Mouse (Mus musculus): ENCODE results near the gene Cited4. TPM values are rescaled to one million over a fixed set of nuclear protein-coding genes. Genes with fewer than 3 reads are reported as not detected.
A peak's percentile ranks its signal among the peaks of the same experiment; 100 is the strongest.

Cited4 gene
- polyA plus RNA-seq, 1 experiment from 2014 or later = 29.8 TPM

GRCm38 (mm10) chr4:120671046-120671445 is 4.7 kb downstream of the Cited4 start:
- Histone ChIP-seq H3K36me3 (ENCODE audit: control insufficient read depth, insufficient read depth, low read length) (no peaks in the 10 kb centered on the region), H3K9ac (ENCODE audit: low read length) (no peak overlapping the region), H3K27me3 (ENCODE audit: control insufficient read depth, insufficient read depth, low read length) (no peaks in the 10 kb centered on the region), H3K4me1 (replicated peaks; ENCODE audit: control insufficient read depth, insufficient read depth) (no peaks in the 10 kb centered on the region), H3K27ac (replicated peaks) (no peak overlapping the region), H3K9me3 (ENCODE audit: control insufficient read depth, low read length) (no peaks in the 10 kb centered on the region), H3K4me3 (ENCODE audit: low read depth, low read length) (no peak overlapping the region), H3K4me2 (replicated peaks; ENCODE audit: low read depth) (no peak overlapping the region)
- ATAC-seq (ENCODE audit: low FRiP score, low TSS enrichment) (no peak), DNase-seq (ENCODE audit: low spot score) (no peak)
- 57% methylated on average over 12 of the region's 12 CpGs for WGBS
- TF ChIP-seq CTCF (IDR thresholded peaks at IDR 0.05; ENCODE audit: low read depth) (no peak), EP300 (optimal IDR thresholded peaks at IDR 0.05) (no peak)

- DNase-seq (ENCODE audit: low spot score) (no peak), ATAC-seq (ENCODE audit: low FRiP score, low TSS enrichment) (no peak)
- 82% methylated on average over 3 of the region's 3 CpGs for WGBS
- Histone ChIP-seq H3K36me3 (ENCODE audit: control insufficient read depth, insufficient read depth, low read length) (no peaks in the 10 kb centered on the region), H3K27me3 (ENCODE audit: control insufficient read depth, insufficient read depth, low read length) (no peaks in the 10 kb centered on the region), H3K4me1 (replicated peaks; ENCODE audit: control insufficient read depth, insufficient read depth) (no peaks in the 10 kb centered on the region), H3K9me3 (ENCODE audit: control insufficient read depth, low read length) (no peaks in the 10 kb centered on the region), H3K4me2 (replicated peaks; ENCODE audit: low read depth) (no peak overlapping the region), H3K4me3 (ENCODE audit: low read depth, low read length) (no peak overlapping the region), H3K9ac (ENCODE audit: low read length) (no peak overlapping the region), H3K27ac (replicated peaks) (no peak overlapping the region)
- TF ChIP-seq CTCF (IDR thresholded peaks at IDR 0.05; ENCODE audit: low read depth) (no peak), EP300 (optimal IDR thresholded peaks at IDR 0.05) (no peak)
Measured at GRCm38 (mm10) chr4:120673606-120674005, 7.2 kb downstream of the Cited4 start.

GRCm38 (mm10) chr4:120674775-120675451 is 8.5 kb downstream of the Cited4 start:
- H3K9me3 ChIP-seq (ENCODE audit: control insufficient read depth, low read length) = no peaks in the 10 kb centered on the region
- no peak overlapping the region for H3K27ac ChIP-seq (replicated peaks)
- WGBS = 66% methylated on average over 8 of the region's 8 CpGs
- H3K27me3 ChIP-seq (ENCODE audit: control insufficient read depth, insufficient read depth, low read length) = no peaks in the 10 kb centered on the region
- no peaks in the 10 kb centered on the region for H3K36me3 ChIP-seq (ENCODE audit: control insufficient read depth, insufficient read depth, low read length)
- H3K4me2 ChIP-seq (replicated peaks; ENCODE audit: low read depth) = no peak overlapping the region
- no peak overlapping the region for H3K4me3 ChIP-seq (ENCODE audit: low read depth, low read length)
- no peaks in the 10 kb centered on the region for H3K4me1 ChIP-seq (replicated peaks; ENCODE audit: control insufficient read depth, insufficient read depth)
- DNase-seq (ENCODE audit: low spot score) (peak; percentile 49), ATAC-seq (ENCODE audit: low FRiP score, low TSS enrichment) (no peak)
- H3K9ac ChIP-seq (ENCODE audit: low read length) = no peak overlapping the region
- TF ChIP-seq CTCF (IDR thresholded peaks at IDR 0.05; ENCODE audit: low read depth) (no peak), EP300 (optimal IDR thresholded peaks at IDR 0.05) (no peak)

GRCm38 (mm10) chr4:120675640-120676039 is 9.3 kb downstream of the Cited4 start:
- H3K4me1 ChIP-seq (replicated peaks; ENCODE audit: control insufficient read depth, insufficient read depth) = no peaks in the 10 kb centered on the region
- WGBS = 40% methylated on average over 2 of the region's 2 CpGs
- ATAC-seq (ENCODE audit: low FRiP score, low TSS enrichment) = peak; percentile 75; the same call in 1 of the 2 replicates

GRCm38 (mm10) chr4:120680953-120681352 is 14.6 kb downstream of the Cited4 start:
- whole genome bisulfite sequencing = 46% methylated on average over 7 of the region's 7 CpGs

More at GRCm38 (mm10) chr4:120675640-120676039, 9.3 kb downstream of the Cited4 start:
- TF ChIP-seq EP300 (optimal IDR thresholded peaks at IDR 0.05) = no peak
- TF ChIP-seq CTCF (IDR thresholded peaks at IDR 0.05; ENCODE audit: low read depth) = no peak
- no peaks in the 10 kb centered on the region for H3K9me3 ChIP-seq (ENCODE audit: control insufficient read depth, low read length)
- DNase-seq (ENCODE audit: low spot score) = no peak
- H3K9ac ChIP-seq (ENCODE audit: low read length) = no peak overlapping the region
- H3K27ac ChIP-seq (replicated peaks) = no peak overlapping the region
- H3K27me3 ChIP-seq (ENCODE audit: control insufficient read depth, insufficient read depth, low read length) = no peaks in the 10 kb centered on the region
- no peak overlapping the region for H3K4me3 ChIP-seq (ENCODE audit: low read depth, low read length)
- H3K36me3 ChIP-seq (ENCODE audit: control insufficient read depth, insufficient read depth, low read length) = no peaks in the 10 kb centered on the region
- H3K4me2 ChIP-seq (replicated peaks; ENCODE audit: low read depth) = no peak overlapping the region

GRCm38 (mm10) chr4:120682168-120682567 is 15.8 kb downstream of the Cited4 start:
- H3K4me1 ChIP-seq (replicated peaks; ENCODE audit: control insufficient read depth, insufficient read depth) = no peaks in the 10 kb centered on the region
- DNase-seq (ENCODE audit: low spot score) = no peak
- no peak for TF ChIP-seq EP300 (optimal IDR thresholded peaks at IDR 0.05)
- peak; percentile 84 for TF ChIP-seq CTCF (IDR thresholded peaks at IDR 0.05; ENCODE audit: low read depth)
- H3K4me2 ChIP-seq (replicated peaks; ENCODE audit: low read depth) = no peak overlapping the region
- H3K9ac ChIP-seq (ENCODE audit: low read length) = no peak overlapping the region
- no peak overlapping the region for H3K27ac ChIP-seq (replicated peaks)
- H3K27me3 ChIP-seq (ENCODE audit: control insufficient read depth, insufficient read depth, low read length) = no peaks in the 10 kb centered on the region
- ATAC-seq (ENCODE audit: low FRiP score, low TSS enrichment) = no peak
- WGBS = 52% methylated on average over 10 of the region's 10 CpGs
- no peak overlapping the region for H3K4me3 ChIP-seq (ENCODE audit: low read depth, low read length)
- no peaks in the 10 kb centered on the region for H3K9me3 ChIP-seq (ENCODE audit: control insufficient read depth, low read length)
- H3K36me3 ChIP-seq (ENCODE audit: control insufficient read depth, insufficient read depth, low read length) = no peaks in the 10 kb centered on the region

More at GRCm38 (mm10) chr4:120680953-120681352, 14.6 kb downstream of the Cited4 start:
- H3K4me2 ChIP-seq (replicated peaks; ENCODE audit: low read depth) = no peak overlapping the region
- no peak overlapping the region for H3K4me3 ChIP-seq (ENCODE audit: low read depth, low read length)
- H3K4me1 ChIP-seq (replicated peaks; ENCODE audit: control insufficient read depth, insufficient read depth) = no peaks in the 10 kb centered on the region
- H3K27me3 ChIP-seq (ENCODE audit: control insufficient read depth, insufficient read depth, low read length) = no peaks in the 10 kb centered on the region
- H3K27ac ChIP-seq (replicated peaks) = no peak overlapping the region
- no peaks in the 10 kb centered on the region for H3K9me3 ChIP-seq (ENCODE audit: control insufficient read depth, low read length)
- TF ChIP-seq CTCF (IDR thresholded peaks at IDR 0.05; ENCODE audit: low read depth) (peak; percentile 84), EP300 (optimal IDR thresholded peaks at IDR 0.05) (no peak)
- DNase-seq (ENCODE audit: low spot score) (no peak), ATAC-seq (ENCODE audit: low FRiP score, low TSS enrichment) (no peak; the same call in 1 of the 2 replicates)
- H3K36me3 ChIP-seq (ENCODE audit: control insufficient read depth, insufficient read depth, low read length) = no peaks in the 10 kb centered on the region
- no peak overlapping the region for H3K9ac ChIP-seq (ENCODE audit: low read length)

All from stomach, postnatal 0 days (tissue).